Mouse (Mus musculus) gastrocnemius, postnatal 10 days (tissue): ENCODE results near the gene Paox. TPM values are rescaled to one million over a fixed set of nuclear protein-coding genes. Genes with fewer than 3 reads are reported as not detected.

Source experiments
- DNase-seq: peaks from one replicate; pipeline ENCODE4 v3.0.0; 2021; ENCODE audit warnings: mixed read lengths
- total RNA-seq, 2 experiments: library from RNA; stranded (reverse); gene quantifications; 2 replicates each; pipeline ENCODE4 v1.2.3; 2021

The Paox gene
- total RNA-seq, 2 experiments from 2014 or later = 4.7 to 4.8 TPM

- no peak for DNase-seq
Measured at GRCm38 (mm10) chr7:140170863-140171262, 55.3 kb downstream of the Paox start.

DNA sequence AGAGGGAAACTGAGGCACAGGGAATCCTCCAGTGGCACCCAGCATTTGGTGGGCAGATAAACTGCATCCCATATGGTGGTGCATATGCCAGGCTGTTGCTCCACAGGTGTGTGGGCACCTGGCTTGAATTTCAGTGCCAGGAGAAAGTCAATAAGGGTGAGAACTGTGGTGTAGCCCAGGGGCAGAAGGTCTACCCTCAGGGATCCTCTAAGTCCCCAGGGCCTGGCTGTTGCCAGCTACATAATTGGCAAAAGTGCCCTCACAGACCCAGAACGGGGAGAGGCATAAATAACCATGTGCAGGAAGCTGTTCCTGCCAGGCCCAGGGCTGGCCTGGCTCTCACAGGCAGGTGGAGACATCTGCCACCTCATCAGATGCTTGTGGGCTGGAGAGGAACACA is 57.3 kb downstream of the Paox start, which contains the start of gene Olfr523:
TSS of gene Olfr523 (plus strand) at position 282 of the 400 bp plus-strand sequence.
- DNase-seq = no peak

- no peak for DNase-seq
Measured at GRCm38 (mm10) chr7:140179176-140179575, 63.6 kb downstream of the Paox start.

DNA sequence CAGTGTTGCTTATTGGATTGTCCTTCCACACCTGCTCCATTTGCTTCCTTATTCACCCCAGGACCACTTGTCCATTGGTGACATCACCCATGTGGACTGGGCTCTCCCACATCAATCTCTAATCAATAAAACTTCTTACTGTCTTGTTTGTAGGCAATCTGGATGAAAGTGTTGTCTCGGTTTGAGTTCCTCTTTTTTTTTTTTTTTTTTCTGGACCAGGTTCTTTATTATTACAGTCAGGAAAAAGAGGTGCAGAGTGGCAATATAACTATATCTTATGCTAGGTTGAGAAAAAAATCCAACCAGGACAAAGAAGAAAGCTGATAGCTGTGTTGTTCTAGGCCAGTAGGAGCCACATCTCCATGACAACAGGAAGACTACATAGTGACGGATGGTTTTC is 65.1 kb downstream of the Paox start:
- no peak for DNase-seq

DNA sequence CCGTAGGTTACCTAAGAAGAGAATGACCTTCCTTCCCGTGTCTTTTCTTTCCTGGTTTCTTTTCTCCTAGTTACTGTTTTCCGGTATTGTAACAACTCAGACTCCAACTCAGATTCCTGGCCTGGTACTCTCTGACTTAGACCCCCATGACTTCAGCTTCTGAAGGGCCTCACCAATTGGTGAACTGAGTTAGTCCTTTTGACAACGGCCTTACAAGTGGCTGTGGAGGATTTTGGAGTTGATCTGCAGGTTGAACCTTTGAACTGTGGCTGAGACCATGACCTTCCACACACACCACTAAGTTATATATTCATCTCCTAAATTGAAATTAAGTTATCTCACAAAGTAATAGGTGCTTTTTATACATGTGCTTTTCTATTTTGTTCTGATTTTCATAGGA is 68.6 kb downstream of the Paox start:
- no peak for DNase-seq

Other genes with a start within 250 kb of the Paox start
- gene Kndc1, start 221.1 kb upstream of the Paox start, total RNA-seq = under 1 TPM; 0.27 to 0.40 TPM
- not detected for gene Utf1, start 172.0 kb upstream of the Paox start, total RNA-seq
- not detected for gene 6430531B16Rik, start 137.0 kb upstream of the Paox start, total RNA-seq
- 1 to 10 TPM in 1 of 2 experiments, under 1 TPM in 1; 0.35 to 1.1 TPM for gene Adam8, start 123.2 kb upstream of the Paox start, total RNA-seq
- gene Zfp511, start 79.4 kb upstream of the Paox start, total RNA-seq = 1 to 10 TPM; 8.8 to 10.0 TPM
- 10 to 100 TPM; 21.9 to 29.6 TPM for gene Tubgcp2, start 79.1 kb upstream of the Paox start, total RNA-seq
- gene Msx3, start 66.7 kb upstream of the Paox start, total RNA-seq = not detected
- under 1 TPM in 1 of 2 experiments, not detected in 1; 0.36 TPM for gene Caly, start 33.3 kb upstream of the Paox start, total RNA-seq
- gene Prap1, start 22.4 kb upstream of the Paox start, total RNA-seq = not detected
- 10 to 100 TPM; 31.2 TPM for gene Fuom, start 13.4 kb upstream of the Paox start, total RNA-seq
- gene Echs1, start 677 bp downstream of the Paox start, total RNA-seq = 10 to 100 TPM; 83.5 to 93.1 TPM
- gene Mtg1, start 21.8 kb downstream of the Paox start, total RNA-seq = 10 to 100 TPM; 21.9 to 23.5 TPM
- gene Sprn, start 39.1 kb downstream of the Paox start, total RNA-seq = under 1 TPM; 0.56 to 0.61 TPM
- gene Olfr522, start 49.0 kb downstream of the Paox start, total RNA-seq = not detected
- not detected for gene Olfr523, start 57.4 kb downstream of the Paox start, total RNA-seq
- gene Olfr524, start 90.2 kb downstream of the Paox start, total RNA-seq = not detected
- not detected for gene Cd163l1, start 102.5 kb downstream of the Paox start, total RNA-seq
- not detected for gene 5830411N06Rik, start 131.5 kb downstream of the Paox start, total RNA-seq
- not detected for gene Olfr525, start 205.1 kb downstream of the Paox start, total RNA-seq
- gene Olfr527, start 218.2 kb downstream of the Paox start, total RNA-seq = not detected
- not detected for gene Olfr60, start 245.9 kb downstream of the Paox start, total RNA-seq